Mouse (Mus musculus): Measurements from ENCODE around the gene Stk39.

Stk39 gene

DNA sequence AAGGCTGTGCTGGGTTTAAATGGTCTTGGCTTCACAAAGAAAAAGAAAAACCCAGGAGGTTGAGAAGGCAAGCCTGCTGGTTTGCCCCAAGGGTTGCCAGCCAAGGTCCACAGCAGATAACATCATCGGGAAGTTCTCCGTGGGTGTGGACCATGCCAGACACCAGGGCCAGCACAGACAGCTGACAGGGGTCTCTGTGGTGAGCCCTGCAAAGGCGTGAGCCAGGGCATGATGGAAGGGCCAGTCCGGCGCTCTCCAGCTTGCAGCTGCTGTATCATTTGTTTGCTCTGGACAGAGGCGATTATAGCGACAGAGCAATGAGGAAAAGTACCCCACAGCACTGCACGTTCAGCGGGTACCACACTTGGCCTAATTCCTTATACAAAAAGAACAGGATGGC lies 126.8 kb downstream of the Stk39 start:
- no peak for DNase-seq (ENCODE audit: low spot score)

- DNase-seq (ENCODE audit: low spot score): no peak
These were observed 128.3 kb downstream of the Stk39 start for GRCm38 (mm10) chr2:68343751-68344150.

DNA sequence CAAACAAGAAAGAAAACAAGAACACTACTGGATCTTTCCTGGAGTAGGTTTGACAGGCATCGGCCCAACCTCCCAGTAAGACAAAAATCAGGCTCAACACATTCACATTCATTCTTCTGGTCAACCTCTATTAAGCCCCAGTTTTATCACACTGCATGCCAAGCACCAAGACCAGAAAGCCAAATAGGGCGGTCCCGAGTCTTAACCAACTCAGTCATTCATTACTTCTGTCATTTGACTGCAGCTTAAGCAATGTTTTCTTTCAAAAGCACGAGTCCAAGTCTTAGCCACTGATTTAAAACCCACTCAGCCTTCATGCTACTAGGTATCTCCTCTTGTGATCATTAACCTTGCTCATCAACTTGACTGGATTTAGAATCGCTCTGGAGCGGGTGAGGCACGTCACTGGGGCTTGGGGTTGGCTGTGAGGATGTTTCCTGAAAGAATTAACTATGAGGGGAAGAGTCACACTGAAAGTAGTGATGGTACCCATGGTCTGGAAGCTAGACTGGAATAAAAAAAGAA lies 129.9 kb downstream of the Stk39 start:
- no peak for DNase-seq (ENCODE audit: low spot score)

- no peak for DNase-seq (ENCODE audit: low spot score)
These were observed 135.2 kb downstream of the Stk39 start for GRCm38 (mm10) chr2:68336913-68337312.

- no peak for DNase-seq (ENCODE audit: low spot score)
These were observed 137.1 kb downstream of the Stk39 start for GRCm38 (mm10) chr2:68334945-68335344.

DNA sequence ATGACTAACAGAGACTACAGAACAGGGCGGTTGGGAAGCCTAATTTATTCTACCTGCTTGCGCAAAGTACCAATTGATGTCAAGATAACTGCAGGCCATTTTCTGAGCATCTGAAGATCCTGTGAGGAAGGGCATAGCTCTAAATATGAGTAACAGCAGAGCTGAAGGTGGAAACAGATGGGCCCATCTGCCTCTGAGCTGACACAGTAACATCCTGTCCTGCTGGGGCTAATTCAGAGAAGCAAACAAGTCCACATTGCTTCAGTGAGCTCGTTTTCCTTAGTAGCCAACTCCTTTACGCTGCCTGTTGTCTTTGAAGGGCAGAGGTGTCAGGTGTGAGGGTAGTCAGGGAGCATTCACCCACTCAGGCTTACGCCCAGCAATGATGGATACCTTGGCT lies 146.8 kb downstream of the Stk39 start:
- DNase-seq (ENCODE audit: low spot score): no peak

- DNase-seq (ENCODE audit: low spot score): no peak
These were observed 150.8 kb downstream of the Stk39 start for GRCm38 (mm10) chr2:68321230-68321629.

- no peak for DNase-seq (ENCODE audit: low spot score)
These were observed 151.4 kb downstream of the Stk39 start for GRCm38 (mm10) chr2:68320670-68321069.

DNA sequence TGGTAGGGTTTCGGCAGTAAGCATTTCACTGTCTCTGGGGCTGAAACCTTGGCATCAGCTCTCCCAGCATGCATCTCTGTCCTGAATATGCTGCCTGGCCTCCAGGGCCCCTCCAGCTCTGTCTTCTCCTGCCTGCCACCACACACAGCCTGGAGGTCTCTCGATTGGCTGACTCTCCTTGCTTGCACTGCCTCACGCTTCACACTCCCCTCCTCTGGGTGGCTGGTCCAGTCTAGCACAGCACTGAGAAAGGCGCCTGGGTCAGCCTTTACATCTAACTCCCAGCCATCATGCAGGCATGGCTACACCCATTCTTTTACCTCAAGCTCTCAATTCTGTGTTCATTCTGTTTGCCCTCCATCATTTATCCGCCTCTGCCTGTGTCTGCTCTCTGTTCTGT lies 153.6 kb downstream of the Stk39 start:
- no peak for DNase-seq (ENCODE audit: low spot score)

DNA sequence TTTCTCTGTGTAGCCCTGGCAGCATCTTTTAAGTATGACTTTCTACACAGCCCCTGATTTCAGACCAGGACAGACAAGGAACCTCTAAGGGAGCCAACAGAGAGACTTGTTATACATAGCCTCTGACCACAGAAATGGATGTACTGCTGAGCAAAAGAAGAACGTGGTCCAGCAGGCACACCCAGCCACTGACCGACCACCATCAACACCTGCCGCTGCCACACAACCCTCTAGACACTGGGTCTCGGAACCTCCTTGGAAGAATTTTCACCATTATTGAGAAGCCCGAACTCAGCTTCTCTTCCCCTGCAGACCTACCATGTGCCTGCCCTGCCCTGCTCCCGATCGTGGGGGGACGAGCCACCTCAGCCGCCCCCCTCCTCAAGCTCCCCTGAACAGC lies 154.2 kb downstream of the Stk39 start:
- DNase-seq (ENCODE audit: low spot score): no peak

DNA sequence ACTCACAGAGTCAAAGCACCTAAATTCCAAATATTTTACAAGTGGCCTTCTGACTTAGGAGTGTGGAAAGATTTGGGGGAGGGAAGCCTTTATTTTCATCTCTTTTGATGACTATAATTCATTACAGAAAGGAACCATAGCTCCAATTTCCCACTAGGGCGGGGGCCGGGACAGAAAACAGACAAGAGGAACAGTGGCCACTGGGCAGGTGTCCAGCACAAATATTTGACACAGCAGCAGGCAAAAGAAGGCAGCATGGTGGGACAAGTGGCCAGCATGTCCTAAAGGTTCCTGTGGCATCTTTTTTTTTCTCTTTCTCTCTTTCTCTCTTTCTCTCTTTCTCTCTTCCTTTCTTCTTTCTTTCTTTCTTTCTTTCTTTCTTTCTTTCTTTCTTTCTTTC lies 154.6 kb downstream of the Stk39 start:
- DNase-seq (ENCODE audit: low spot score): no peak

- DNase-seq (ENCODE audit: low spot score): no peak
These were observed 156.8 kb downstream of the Stk39 start for GRCm38 (mm10) chr2:68315258-68315657.

DNA sequence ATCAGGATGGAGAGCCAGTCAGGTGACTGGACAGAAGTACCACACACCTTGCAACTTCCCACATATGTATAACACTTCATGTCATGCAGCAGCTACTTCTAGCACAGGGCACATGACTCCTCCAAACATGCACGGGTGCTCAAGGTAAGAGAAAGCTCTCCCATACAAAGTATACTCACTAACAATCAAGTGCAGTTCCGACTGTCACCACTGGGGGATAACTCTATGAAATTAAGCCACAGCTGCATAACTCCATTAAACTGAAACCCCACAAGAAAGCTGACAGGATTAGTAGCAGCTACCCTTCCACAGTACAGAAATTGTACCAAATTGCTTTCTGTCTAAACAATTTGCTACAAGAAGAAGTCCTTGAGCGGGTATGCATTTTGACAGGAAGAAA lies 161.9 kb downstream of the Stk39 start:
- no peak for DNase-seq (ENCODE audit: low spot score)

- no peak for DNase-seq (ENCODE audit: low spot score)
These were observed 165.5 kb downstream of the Stk39 start for GRCm38 (mm10) chr2:68306519-68306918.

DNA sequence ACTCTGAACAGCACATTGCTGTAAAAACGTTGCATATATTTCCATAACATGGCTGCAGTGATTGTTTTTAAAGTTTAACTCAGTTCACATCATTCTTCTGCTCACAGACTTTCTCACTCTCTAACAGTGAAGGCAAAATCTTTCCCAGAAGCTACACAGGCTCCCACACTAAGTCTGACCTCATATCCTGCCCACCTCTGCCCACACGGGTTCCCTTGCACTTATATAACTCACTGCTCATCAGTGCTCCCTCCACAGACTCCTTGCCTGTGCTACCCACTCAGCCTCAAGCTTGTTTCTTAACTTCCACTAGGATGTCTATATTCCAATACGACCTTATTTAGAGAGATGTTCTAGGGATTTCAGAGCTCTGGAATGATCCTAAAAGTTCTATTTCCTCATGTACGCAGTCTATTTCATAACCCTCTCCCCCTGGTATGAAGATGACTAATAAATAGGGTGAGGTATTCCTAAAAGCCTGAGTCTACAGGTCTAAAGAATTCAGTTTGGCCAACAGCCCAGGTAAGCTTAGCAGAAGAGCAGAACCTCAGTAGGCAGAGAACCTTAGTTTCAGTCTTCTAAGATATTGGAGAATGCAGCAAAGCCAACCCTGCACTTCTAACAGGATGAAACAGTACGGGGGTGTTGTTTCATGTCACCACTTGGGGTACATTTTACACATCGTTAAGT lies 167.2 kb downstream of the Stk39 start:
- no peak for DNase-seq (ENCODE audit: low spot score)

GRCm38 (mm10) chr2:68301811-68302542 lies 170.1 kb downstream of the Stk39 start:
- DNase-seq (ENCODE audit: low spot score): no peak

GRCm38 (mm10) chr2:68298356-68298755 lies 173.7 kb downstream of the Stk39 start:
- DNase-seq (ENCODE audit: low spot score): no peak

DNA sequence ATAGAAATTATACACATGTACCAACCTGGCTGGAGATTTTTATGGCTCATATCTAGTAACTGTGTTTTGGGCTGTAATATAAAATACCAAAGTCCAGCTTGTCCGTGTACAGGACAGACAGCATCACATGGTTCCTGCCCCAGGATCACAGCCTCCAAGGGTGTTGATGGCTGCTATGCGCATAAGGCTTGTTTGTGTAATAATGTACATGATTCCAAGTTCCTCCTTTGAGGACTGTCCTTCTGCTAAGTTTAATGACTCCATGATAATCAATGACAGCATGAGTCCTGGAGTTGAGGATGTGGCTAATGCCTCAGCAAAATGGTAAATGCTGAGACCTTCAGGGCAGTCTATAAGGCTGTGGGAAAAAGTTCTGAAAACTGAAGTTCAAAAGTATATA lies 174.1 kb downstream of the Stk39 start:
- DNase-seq (ENCODE audit: low spot score): no peak

GRCm38 (mm10) chr2:68296743-68297142 lies 175.3 kb downstream of the Stk39 start:
- no peak for DNase-seq (ENCODE audit: low spot score)

DNA sequence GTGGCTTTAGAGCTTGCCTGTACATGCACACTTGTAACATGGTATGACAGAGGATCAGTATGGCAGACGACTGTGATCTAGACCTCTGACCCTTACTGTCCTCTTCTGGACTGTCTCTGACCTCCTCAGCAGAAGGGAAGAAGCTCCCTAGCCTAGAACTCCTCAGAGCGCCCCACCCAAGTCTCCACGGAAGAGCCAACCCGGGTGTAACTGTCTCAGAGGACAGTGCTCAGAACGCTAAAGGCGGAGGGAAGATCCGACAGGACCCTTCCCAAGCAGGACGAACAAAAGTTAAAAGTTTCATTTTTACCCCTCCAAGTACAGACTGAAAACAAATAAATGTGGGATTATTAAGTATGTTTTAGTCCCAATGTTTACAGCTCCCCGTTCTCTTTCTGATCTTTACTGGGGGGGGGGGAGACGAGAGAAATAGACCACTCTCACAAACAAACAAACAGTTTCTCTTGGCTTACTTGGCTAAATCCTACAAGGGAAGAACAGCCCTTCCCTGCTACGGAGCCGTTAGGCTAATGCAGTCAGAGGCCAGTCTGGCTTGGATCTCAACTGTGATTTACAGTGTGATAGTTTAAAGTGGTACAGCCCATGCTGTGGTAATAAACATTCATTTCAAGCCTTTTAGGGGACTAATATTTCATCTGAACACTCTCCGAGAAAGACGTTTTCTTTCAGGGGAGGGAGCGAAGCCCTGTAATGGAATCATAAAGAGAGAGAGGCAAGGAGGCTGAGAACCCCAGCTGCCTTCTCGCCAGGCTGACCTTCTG lies 179.3 kb downstream of the Stk39 start:
- no peak for DNase-seq (ENCODE audit: low spot score)

DNA sequence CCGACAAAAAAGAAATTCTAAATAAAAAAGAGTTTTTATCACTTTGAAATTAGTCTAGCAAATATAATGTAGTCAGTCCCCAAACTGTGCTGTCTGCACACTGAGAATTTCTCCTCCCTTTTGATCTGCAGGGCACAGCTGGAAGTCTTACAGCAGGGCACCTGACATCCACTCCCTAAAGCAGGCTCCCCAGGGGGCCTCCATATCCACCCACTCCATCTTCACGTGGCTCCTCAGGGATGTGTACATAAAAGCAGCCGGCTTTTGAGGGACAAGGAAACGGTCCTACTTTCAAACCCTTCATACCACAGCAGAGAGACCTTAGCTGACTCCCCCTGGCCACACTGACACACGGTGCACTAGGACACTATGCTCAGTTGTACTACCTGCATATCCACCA lies 180.2 kb downstream of the Stk39 start:
- no peak for DNase-seq (ENCODE audit: low spot score)

DNA sequence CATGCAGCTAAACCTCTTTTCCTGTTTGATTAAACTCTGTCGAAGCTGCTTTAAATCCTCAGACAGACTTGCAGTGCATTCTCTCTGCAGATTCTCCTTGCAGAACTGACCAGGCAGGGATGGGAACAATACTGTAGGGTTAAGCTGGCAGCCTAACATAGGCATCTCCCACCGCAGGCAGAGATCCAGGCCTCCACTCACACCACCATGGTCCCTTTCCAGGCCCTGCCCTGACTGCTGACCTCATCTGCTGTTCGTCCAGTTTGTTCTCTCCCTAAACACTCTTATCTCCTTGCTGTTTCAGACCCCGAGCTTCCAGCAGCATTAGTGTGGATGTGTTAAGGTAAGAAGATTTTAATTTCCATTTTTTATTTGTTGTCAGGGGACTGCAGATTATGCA lies 182.1 kb downstream of the Stk39 start:
- DNase-seq (ENCODE audit: low spot score): no peak

GRCm38 (mm10) chr2:68289177-68289576 lies 182.9 kb downstream of the Stk39 start:
- DNase-seq (ENCODE audit: low spot score): no peak
